Comparison of ENCODE assay signal across 29 mouse cellular contexts in the genomic region with DNA sequence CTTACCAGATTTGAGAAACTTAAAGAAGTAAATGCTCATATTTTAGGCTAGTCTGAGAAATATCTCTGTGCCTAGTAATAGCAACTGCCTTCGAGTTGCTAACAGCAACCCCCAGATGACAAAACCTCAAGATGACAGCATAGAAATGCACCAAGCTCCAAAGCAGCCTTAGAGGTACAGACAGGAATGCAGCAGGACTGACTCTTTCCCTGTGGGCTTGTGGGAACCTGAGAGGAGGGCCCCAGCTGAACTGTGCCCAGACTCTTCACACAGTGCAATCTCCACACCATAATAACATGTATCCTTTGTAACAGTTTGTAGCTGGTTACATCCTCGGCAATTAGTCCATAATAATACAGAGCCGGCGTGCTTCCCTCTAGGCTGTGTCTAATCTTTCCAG.
DNase-seq lines count a peak whose midpoint lies in the region; ATAC-seq lines count a peak whose summit lies in the region.
"Had no signal": no experiment of that assay in that cellular context is flagged by ENCODE, and none has a peak within 500 bp of the region (broad histone marks: within the 10 kb centered on the region; RNA-seq: fewer than 3 reads in every experiment).

No protein-coding gene starts in this region.

- no peak overlapping the region for H3K4me2 ChIP-seq in embryonic facial prominence, embryonic 14.5 days (ENCODE audit: low read depth, low read length)
- H3K4me2 ChIP-seq in heart, embryonic 11.5 days: no peak overlapping the region
- H3K4me2 ChIP-seq: embryonic facial prominence, embryonic 12.5 days; forebrain, embryonic 12.5 days; forebrain, embryonic 15.5 days; heart, embryonic 12.5 days; heart, embryonic 15.5 days; hindbrain, embryonic 13.5 days; intestine, embryonic 15.5 days had no signal

- WGBS in embryonic facial prominence, embryonic 14.5 days: 57% methylated on average over 4 of the region's 4 CpGs
- 72% methylated on average over 4 of the region's 4 CpGs for WGBS in heart, embryonic 11.5 days (ENCODE audit: insufficient replicate concordance)

- ATAC-seq in embryonic facial prominence, embryonic 14.5 days (ENCODE audit: low read depth): peak; percentile 53; the same call in 1 of the 2 replicates
- ATAC-seq in heart, embryonic 11.5 days (replicated peaks; ENCODE audit: insufficient number of reproducible peaks, low FRiP score, low TSS enrichment): no peak
- ATAC-seq: CD4-positive, CD25-positive, alpha-beta regulatory T cell, adult 4 months; forebrain, embryonic 15.5 days; hindbrain, embryonic 16.5 days; intestine, embryonic 15.5 days had no signal

- H3K9ac ChIP-seq in embryonic facial prominence, embryonic 14.5 days (ENCODE audit: low read depth, low read length): no peak overlapping the region
- H3K9ac ChIP-seq in heart, embryonic 11.5 days (ENCODE audit: low read depth, low read length): no peak overlapping the region
- H3K9ac ChIP-seq: embryonic facial prominence, embryonic 12.5 days; forebrain, embryonic 12.5 days; forebrain, embryonic 15.5 days; heart, embryonic 12.5 days; heart, embryonic 15.5 days; hindbrain, embryonic 13.5 days; intestine, embryonic 15.5 days had no signal

- no peaks in the 10 kb centered on the region for H3K4me1 ChIP-seq in embryonic facial prominence, embryonic 14.5 days (ENCODE audit: control insufficient read depth, insufficient read depth, low read length)
- H3K4me1 ChIP-seq in heart, embryonic 11.5 days (ENCODE audit: control insufficient read depth, insufficient read depth, low read length): no peaks in the 10 kb centered on the region
- H3K4me1 ChIP-seq: forebrain, embryonic 12.5 days; forebrain, embryonic 15.5 days; heart, embryonic 12.5 days; heart, embryonic 15.5 days; hindbrain, embryonic 10.5 days; hindbrain, embryonic 13.5 days; intestine, embryonic 15.5 days had no signal

- H3K27me3 ChIP-seq in embryonic facial prominence, embryonic 14.5 days (replicated peaks; ENCODE audit: control insufficient read depth, insufficient read depth, low read length): no peaks in the 10 kb centered on the region
- no peaks in the 10 kb centered on the region for H3K27me3 ChIP-seq in heart, embryonic 11.5 days (ENCODE audit: control insufficient read depth, insufficient read depth, low read length)
- H3K27me3 ChIP-seq: embryonic facial prominence, embryonic 12.5 days; forebrain, embryonic 12.5 days; forebrain, embryonic 15.5 days; heart, embryonic 12.5 days; heart, embryonic 15.5 days; hindbrain, embryonic 13.5 days; intestine, embryonic 15.5 days had no signal

- H3K36me3 ChIP-seq in embryonic facial prominence, embryonic 14.5 days (ENCODE audit: control insufficient read depth, insufficient read depth, low read length): no peaks in the 10 kb centered on the region
- H3K36me3 ChIP-seq in heart, embryonic 11.5 days (ENCODE audit: control insufficient read depth, insufficient read depth, low read length): no peaks in the 10 kb centered on the region
- H3K36me3 ChIP-seq: embryonic facial prominence, embryonic 12.5 days; forebrain, embryonic 12.5 days; forebrain, embryonic 15.5 days; heart, embryonic 12.5 days; heart, embryonic 15.5 days; hindbrain, embryonic 10.5 days; hindbrain, embryonic 13.5 days; intestine, embryonic 15.5 days had no signal

- no peak overlapping the region for H3K4me3 ChIP-seq in embryonic facial prominence, embryonic 14.5 days (ENCODE audit: low read depth, low read length)
- H3K4me3 ChIP-seq in heart, embryonic 11.5 days (ENCODE audit: low read depth, low read length): no peak overlapping the region
- H3K4me3 ChIP-seq: embryonic facial prominence, embryonic 12.5 days; erythroblast, embryonic 14.5 days; forebrain, embryonic 12.5 days; forebrain, embryonic 15.5 days; heart, embryonic 12.5 days; heart, embryonic 15.5 days; hindbrain, embryonic 10.5 days; hindbrain, embryonic 13.5 days; intestine, embryonic 15.5 days had no signal

- no peaks in the 10 kb centered on the region for H3K9me3 ChIP-seq in embryonic facial prominence, embryonic 14.5 days (ENCODE audit: control insufficient read depth, low read length)
- H3K9me3 ChIP-seq in heart, embryonic 11.5 days (replicated peaks; ENCODE audit: control insufficient read depth, low read length): no peaks in the 10 kb centered on the region
- H3K9me3 ChIP-seq: embryonic facial prominence, embryonic 12.5 days; forebrain, embryonic 12.5 days; forebrain, embryonic 15.5 days; heart, embryonic 12.5 days; heart, embryonic 15.5 days; hindbrain, embryonic 10.5 days; hindbrain, embryonic 13.5 days; intestine, embryonic 15.5 days had no signal

- peak; percentile 2 to 16 for DNase-seq in frontal cortex, adult 2 months (ENCODE audit: extremely low spot score in 1 of 2, low spot score in 1 of 2)
- no peak for DNase-seq in frontal cortex, postnatal 14 days (ENCODE audit: low spot score in 2 of 2)
- DNase-seq in retina, embryonic 14.5 days (ENCODE audit: low spot score): peak; percentile 7
- DNase-seq in retina, postnatal 1 day: no peak
- DNase-seq in brain, adult 2 months (ENCODE audit: low read depth, low spot score): peak; percentile 16
- peak; percentile 33 for DNase-seq in embryonic facial prominence, embryonic 14.5 days (ENCODE audit: low spot score)
- DNase-seq: adrenal gland, adult 2 months; adrenal gland, postnatal 14 days; cerebellum, adult 11-12 months; cerebellum, adult 8-10 months; cerebellum, postnatal 10 days; cerebellum, postnatal 36 days; embryo, embryonic 11 days; gastrocnemius, postnatal 10 days; gastrocnemius, postnatal 36 days; heart, postnatal 10 days; heart, postnatal 36 days had no signal

- H3K27ac ChIP-seq in embryonic facial prominence, embryonic 14.5 days (replicated peaks; ENCODE audit: low read depth, low read length): no peak overlapping the region
- H3K27ac ChIP-seq in heart, embryonic 11.5 days (ENCODE audit: low read depth, low read length): no peak overlapping the region
- H3K27ac ChIP-seq: embryonic facial prominence, embryonic 12.5 days; forebrain, embryonic 12.5 days; forebrain, embryonic 15.5 days; heart, embryonic 15.5 days; hindbrain, embryonic 10.5 days; hindbrain, embryonic 13.5 days; intestine, embryonic 15.5 days had no signal

Comparison
In these comparisons a context has a peak if more than half of its experiments do, and no peak if none do; other contexts are left out.
1. DNase-seq: peak in frontal cortex, adult 2 months (2 of 2), retina, embryonic 14.5 days (single experiment), brain, adult 2 months (single experiment) and embryonic facial prominence, embryonic 14.5 days (single experiment); none in frontal cortex, postnatal 14 days (0 of 2) and retina, postnatal 1 day (single experiment).